Mouse (Mus musculus): ENCODE measurements at regions not wholly inside any gene's neighbourhood (a gene's known extent, or its start where the extent isn't known, plus 50 kb on each side); places are given as distances from the start of the nearest gene placed in this dataset.

GRCm38 (mm10) chr3:143252008-143252407 lies 370.2 kb upstream of the Pkn2 start:
- Histone ChIP-seq H3K4me1 (no peaks in the 10 kb centered on the region), H3K9me3 (replicated peaks) (no peaks in the 10 kb centered on the region)
- 73% methylated on average over 2 of the region's 2 CpGs for WGBS

DNA sequence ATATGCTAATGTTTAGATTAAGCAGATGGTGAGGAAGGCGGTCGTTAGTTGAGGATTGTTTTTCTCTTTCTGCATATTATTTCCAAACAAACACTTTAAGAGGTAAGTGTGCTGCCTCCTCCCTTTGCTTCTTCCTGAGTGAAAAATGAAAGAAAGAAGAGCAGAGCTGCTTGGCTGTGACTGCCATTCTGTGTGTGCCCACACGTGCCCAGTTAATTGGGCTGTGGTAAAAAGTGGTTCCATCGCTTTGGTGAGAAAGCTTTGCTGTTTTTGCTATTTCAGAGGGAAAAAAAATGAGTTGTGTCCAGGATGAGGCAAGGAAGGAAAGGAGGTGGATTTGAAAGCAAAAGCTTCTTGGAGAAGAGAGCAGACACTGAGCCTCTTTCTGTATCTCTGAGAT lies 360.9 kb upstream of the Pkn2 start:
- Histone ChIP-seq H3K9ac (no peak overlapping the region), H3K9me3 (replicated peaks) (no peaks in the 10 kb centered on the region), H3K27me3 (no peaks in the 10 kb centered on the region), H3K27ac (no peak overlapping the region), H3K4me2 (no peak overlapping the region), H3K4me1 (peaks cover 5% of the 10 kb centered on the region; the same call in 1 of the 2 replicates), H3K4me3 (no peak overlapping the region), H3K36me3 (ENCODE audit: poor library complexity, severe bottlenecking) (no peaks in the 10 kb centered on the region)
- WGBS, result 37% methylated on average over 4 of the region's 4 CpGs
- ATAC-seq, result no peak

More at GRCm38 (mm10) chr3:143252008-143252407, 370.2 kb upstream of the Pkn2 start:
- no peak for ATAC-seq
- H3K9ac ChIP-seq, result no peak overlapping the region
- H3K4me3 ChIP-seq, result no peak overlapping the region
- H3K27me3 ChIP-seq, result no peaks in the 10 kb centered on the region
- no peaks in the 10 kb centered on the region for H3K36me3 ChIP-seq (ENCODE audit: poor library complexity, severe bottlenecking)
- H3K27ac ChIP-seq, result no peak overlapping the region
- no peak overlapping the region for H3K4me2 ChIP-seq

DNA sequence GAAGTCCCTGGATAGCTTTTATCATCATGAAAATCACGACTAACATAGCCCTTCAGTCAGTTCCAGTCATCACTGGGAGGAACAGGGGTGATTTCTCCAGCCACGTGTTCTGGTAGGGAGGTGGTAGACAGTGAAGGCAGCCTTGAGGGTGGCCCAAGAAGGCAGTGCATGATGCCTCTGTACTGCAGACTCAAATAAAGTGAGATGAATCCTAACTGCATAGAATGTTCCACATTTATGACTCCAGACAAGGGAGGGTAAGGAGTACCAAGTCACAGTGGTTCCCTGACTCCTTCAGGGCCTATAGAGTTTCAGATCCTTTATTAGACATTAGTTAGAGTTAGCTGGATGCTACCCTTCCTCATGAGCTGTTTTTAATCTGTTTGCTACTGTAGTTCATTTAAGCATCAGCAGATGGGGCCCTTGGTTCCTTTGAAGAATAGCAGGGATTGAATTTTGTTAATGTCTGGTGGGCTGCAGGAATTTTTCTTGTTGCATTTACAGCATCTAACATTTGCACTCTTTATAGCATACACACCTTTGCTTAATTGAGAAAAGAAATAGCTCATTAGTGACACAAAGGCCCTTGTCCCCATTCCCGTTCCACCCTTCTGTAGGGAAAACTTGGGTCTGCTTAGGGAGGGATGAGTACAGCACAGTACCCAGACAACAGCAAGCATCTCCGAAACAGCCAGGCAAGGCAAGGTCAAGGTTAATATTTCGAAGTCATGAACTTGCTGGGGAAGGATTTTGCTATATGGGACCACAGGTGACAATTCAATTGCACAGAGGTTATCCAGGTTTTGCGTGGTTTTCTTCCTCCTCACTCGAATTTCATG lies 359.0 kb upstream of the Pkn2 start:
- ATAC-seq, result peak; percentile 61; the same call in 1 of the 2 replicates
- WGBS, result 70% methylated on average over 7 of the region's 7 CpGs

DNA sequence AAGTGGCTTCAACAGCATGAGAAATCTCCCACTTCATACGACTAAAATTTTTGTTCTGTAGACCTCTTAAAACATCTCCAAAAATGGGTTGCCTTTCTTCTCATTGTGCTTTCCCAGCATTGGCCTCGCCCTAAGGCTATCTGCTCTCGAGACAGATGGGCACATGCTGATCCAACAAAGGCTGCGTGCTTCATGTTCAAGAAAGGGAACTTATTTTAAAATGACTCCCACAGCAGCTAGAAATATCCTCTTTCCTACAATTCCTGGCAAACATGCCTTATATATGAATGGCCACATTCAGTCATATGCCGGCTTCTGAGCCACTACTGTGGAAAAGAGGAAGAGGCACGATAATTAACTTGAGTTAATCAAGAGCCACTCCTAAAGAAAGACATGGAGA lies 356.7 kb upstream of the Pkn2 start:
- H3K27ac ChIP-seq, result no peak overlapping the region
- no peak overlapping the region for H3K4me2 ChIP-seq
- no peaks in the 10 kb centered on the region for H3K9me3 ChIP-seq (replicated peaks)
- no peaks in the 10 kb centered on the region for H3K27me3 ChIP-seq
- no peak overlapping the region for H3K4me3 ChIP-seq
- no peak for ATAC-seq
- WGBS, result 82% methylated on average over 6 of the region's 6 CpGs
- no peaks in the 10 kb centered on the region for H3K36me3 ChIP-seq (ENCODE audit: poor library complexity, severe bottlenecking)
- H3K4me1 ChIP-seq, result peaks cover 5% of the 10 kb centered on the region; the same call in 1 of the 2 replicates
- H3K9ac ChIP-seq, result no peak overlapping the region

More for the DNA sequence above, 359.0 kb upstream of the Pkn2 start:
- Histone ChIP-seq H3K36me3 (ENCODE audit: poor library complexity, severe bottlenecking) (no peaks in the 10 kb centered on the region), H3K9ac (no peak overlapping the region), H3K9me3 (replicated peaks) (no peaks in the 10 kb centered on the region), H3K27me3 (no peaks in the 10 kb centered on the region), H3K27ac (no peak overlapping the region), H3K4me1 (peaks cover 5% of the 10 kb centered on the region; the same call in 1 of the 2 replicates), H3K4me2 (no peak overlapping the region), H3K4me3 (no peak overlapping the region)

DNA sequence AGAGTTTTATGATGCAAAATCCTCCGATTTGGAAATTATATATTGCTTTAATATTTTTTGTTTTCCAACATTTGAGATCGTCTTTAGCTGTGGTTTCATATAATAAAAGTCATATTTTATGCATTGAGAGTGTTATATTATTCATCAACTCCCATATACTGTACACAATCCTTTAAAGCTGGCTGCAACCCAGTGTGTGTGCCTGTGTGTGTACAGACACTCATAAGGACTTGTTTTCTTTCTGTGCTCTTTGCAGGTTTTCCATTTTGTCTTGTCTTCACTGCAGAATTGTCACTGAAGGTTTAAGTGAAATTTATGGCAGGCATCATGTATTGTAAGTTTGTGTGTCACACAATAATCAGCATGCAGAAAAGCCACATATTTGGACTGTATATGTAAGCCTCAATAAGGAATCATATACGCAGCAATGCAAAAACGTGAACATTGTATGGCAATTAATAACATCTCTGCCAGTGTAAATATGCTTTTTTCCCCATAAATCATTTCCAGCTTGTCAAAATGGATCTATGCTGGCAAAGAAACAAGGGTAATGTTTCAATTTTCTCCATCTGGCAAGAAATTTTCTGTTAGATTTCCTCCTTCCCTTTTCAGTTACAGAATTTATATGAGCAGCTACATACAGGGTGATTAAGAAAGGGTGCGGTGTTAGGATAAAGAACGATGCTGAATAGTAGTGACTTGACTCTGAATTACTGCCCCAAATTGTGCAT lies 342.4 kb upstream of the Pkn2 start:
- Histone ChIP-seq H3K27me3 (no peaks in the 10 kb centered on the region), H3K27ac (no peak overlapping the region), H3K9ac (no peak overlapping the region), H3K4me3 (no peak overlapping the region), H3K9me3 (replicated peaks) (no peaks in the 10 kb centered on the region), H3K4me1 (no peaks in the 10 kb centered on the region), H3K36me3 (ENCODE audit: poor library complexity, severe bottlenecking) (no peaks in the 10 kb centered on the region), H3K4me2 (no peak overlapping the region)
- ATAC-seq, result peak; percentile 67; the same call in 1 of the 2 replicates
- 78% methylated on average over 6 of the region's 6 CpGs for WGBS

DNA sequence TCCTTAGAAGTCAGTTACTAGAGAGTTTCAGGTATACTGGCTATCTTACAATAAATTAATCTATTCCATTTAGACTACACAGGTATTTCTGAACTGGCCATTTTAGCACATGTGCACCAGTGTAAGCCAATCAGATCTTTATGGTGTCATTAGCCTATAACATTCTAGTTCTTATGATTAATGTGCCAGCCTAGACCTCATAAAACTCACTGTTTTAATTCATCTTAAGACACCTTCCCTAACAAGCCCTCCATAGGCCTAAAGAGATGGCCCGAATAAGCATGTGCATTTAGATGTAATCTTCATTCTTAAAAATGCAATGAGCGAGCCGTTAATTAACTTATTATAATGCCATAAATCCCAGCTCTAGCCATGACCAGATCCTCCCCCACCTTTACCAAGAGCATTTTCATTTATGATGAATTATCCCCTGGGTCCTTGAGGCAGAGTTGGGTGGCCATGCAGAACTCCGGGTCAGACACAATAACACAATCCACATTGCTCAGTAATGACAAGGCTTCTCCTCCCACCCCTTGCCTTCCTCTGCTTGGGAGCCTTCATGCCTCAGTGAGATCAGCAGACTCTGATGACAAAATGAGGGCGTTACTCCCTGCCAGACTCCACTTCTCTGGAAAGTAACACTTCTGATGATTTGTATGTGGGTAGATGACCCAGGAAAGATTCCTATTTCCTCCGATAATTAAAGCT lies 311.6 kb upstream of the Pkn2 start:
- H3K9me3 ChIP-seq (replicated peaks), result no peaks in the 10 kb centered on the region
- no peaks in the 10 kb centered on the region for H3K27me3 ChIP-seq
- H3K27ac ChIP-seq, result no peak overlapping the region
- H3K4me3 ChIP-seq, result no peak overlapping the region
- H3K4me2 ChIP-seq, result no peak overlapping the region
- 0 out of 2 replicates have a peak, but pooled peaks cover under 1% of the 10 kb centered on the region for H3K4me1 ChIP-seq
- 87% methylated on average over 6 of the region's 6 CpGs for WGBS
- no peak overlapping the region for H3K9ac ChIP-seq
- H3K36me3 ChIP-seq (ENCODE audit: poor library complexity, severe bottlenecking), result no peaks in the 10 kb centered on the region
- no peak for ATAC-seq

GRCm38 (mm10) chr3:143188931-143189330 lies 307.1 kb upstream of the Pkn2 start:
- Histone ChIP-seq H3K9me3 (replicated peaks) (no peaks in the 10 kb centered on the region), H3K4me1 (no peaks in the 10 kb centered on the region), H3K27ac (no peak overlapping the region), H3K9ac (no peak overlapping the region), H3K4me3 (no peak overlapping the region), H3K4me2 (no peak overlapping the region), H3K36me3 (ENCODE audit: poor library complexity, severe bottlenecking) (no peaks in the 10 kb centered on the region), H3K27me3 (no peaks in the 10 kb centered on the region)
- ATAC-seq, result no peak
- WGBS, result 25% methylated on average over 7 of the region's 7 CpGs

GRCm38 (mm10) chr3:143173971-143174370 lies 292.2 kb upstream of the Pkn2 start:
- Histone ChIP-seq H3K27ac (no peak overlapping the region), H3K4me3 (no peak overlapping the region), H3K4me1 (no peaks in the 10 kb centered on the region), H3K9ac (no peak overlapping the region), H3K4me2 (no peak overlapping the region), H3K9me3 (replicated peaks) (0 out of 2 replicates have a peak, but pooled peaks cover 2% of the 10 kb centered on the region), H3K27me3 (no peaks in the 10 kb centered on the region), H3K36me3 (ENCODE audit: poor library complexity, severe bottlenecking) (no peaks in the 10 kb centered on the region)
- no peak for ATAC-seq
- 87% methylated on average over 4 of the region's 4 CpGs for WGBS

- Histone ChIP-seq H3K27ac (no peak overlapping the region), H3K4me2 (no peak overlapping the region), H3K36me3 (ENCODE audit: poor library complexity, severe bottlenecking) (no peaks in the 10 kb centered on the region), H3K27me3 (no peaks in the 10 kb centered on the region), H3K9ac (no peak overlapping the region), H3K4me1 (peaks cover 6% of the 10 kb centered on the region; the same call in 1 of the 2 replicates), H3K9me3 (replicated peaks) (no peaks in the 10 kb centered on the region), H3K4me3 (no peak overlapping the region)
- ATAC-seq, result 0 out of 2 replicates have a peak, but pooled peaks have one; percentile 43
- WGBS, result 54% methylated on average over 1 of the region's 1 CpGs
These were observed 280.6 kb upstream of the Pkn2 start for GRCm38 (mm10) chr3:143162444-143162843.

- H3K9me3 ChIP-seq (replicated peaks), result no peaks in the 10 kb centered on the region
- H3K4me1 ChIP-seq, result peaks cover 6% of the 10 kb centered on the region; the same call in 1 of the 2 replicates
- H3K4me2 ChIP-seq, result no peak overlapping the region
- no peaks in the 10 kb centered on the region for H3K36me3 ChIP-seq (ENCODE audit: poor library complexity, severe bottlenecking)
- H3K4me3 ChIP-seq, result no peak overlapping the region
- ATAC-seq, result peak; percentile 51; the same call in 1 of the 2 replicates
- no peak overlapping the region for H3K9ac ChIP-seq
- no peaks in the 10 kb centered on the region for H3K27me3 ChIP-seq
- H3K27ac ChIP-seq, result no peak overlapping the region
- WGBS, result 64% methylated on average over 6 of the region's 6 CpGs
These were observed 280.2 kb upstream of the Pkn2 start for GRCm38 (mm10) chr3:143161993-143162392.

DNA sequence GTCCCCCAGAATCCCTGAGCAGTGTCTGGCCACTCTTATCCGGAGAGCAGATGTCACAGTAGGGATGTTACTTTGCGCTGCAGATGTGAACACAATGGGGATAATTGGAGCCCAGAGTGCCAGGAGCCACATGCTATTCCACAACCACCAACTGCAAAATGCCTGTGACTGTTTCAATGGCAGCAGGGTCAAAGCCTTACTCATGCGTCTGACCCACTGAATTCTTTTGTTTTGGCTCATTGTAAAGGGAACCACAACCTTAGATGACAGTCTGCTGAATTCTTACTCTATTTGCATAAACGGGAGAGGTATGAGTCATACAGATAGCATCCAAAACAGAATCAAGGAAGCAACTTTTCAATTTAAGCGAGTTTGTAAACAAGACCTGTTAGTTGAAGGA lies 276.8 kb upstream of the Pkn2 start:
- 36% methylated on average over 5 of the region's 5 CpGs for WGBS
- Histone ChIP-seq H3K36me3 (ENCODE audit: poor library complexity, severe bottlenecking) (no peaks in the 10 kb centered on the region), H3K4me1 (peaks cover 6% of the 10 kb centered on the region; the same call in 1 of the 2 replicates), H3K9me3 (replicated peaks) (no peaks in the 10 kb centered on the region), H3K4me3 (no peak overlapping the region), H3K27ac (no peak overlapping the region), H3K27me3 (no peaks in the 10 kb centered on the region), H3K9ac (no peak overlapping the region), H3K4me2 (no peak overlapping the region)
- ATAC-seq, result no peak

Measured in forebrain, embryonic 13.5 days (tissue).